Mouse (Mus musculus): ENCODE data around the gene Gpr137c. TPM values are rescaled to one million over a fixed set of nuclear protein-coding genes. Genes with fewer than 3 reads are reported as not detected.
A peak's percentile ranks its signal among the peaks of the same experiment; 100 is the strongest.

The Gpr137c gene
- total RNA-seq, 4 experiments from 2014 or later: 5.8 to 10.7 (median 6.6) TPM

GRCm38 (mm10) chr14:45291608-45292007 is 72.1 kb downstream of the Gpr137c start:
- no peak for DNase-seq (ENCODE audit: low spot score)

- no peak for DNase-seq (ENCODE audit: low spot score)
Measured at GRCm38 (mm10) chr14:45303939-45304338, 84.4 kb downstream of the Gpr137c start.

- DNase-seq (ENCODE audit: low spot score): no peak
Measured at GRCm38 (mm10) chr14:45304389-45304788, 84.9 kb downstream of the Gpr137c start.

- DNase-seq (ENCODE audit: low spot score): no peak
Measured at GRCm38 (mm10) chr14:45305852-45306251, 86.3 kb downstream of the Gpr137c start.

- no peak for DNase-seq (ENCODE audit: low spot score)
Measured at GRCm38 (mm10) chr14:45307630-45308328, 88.3 kb downstream of the Gpr137c start.

- no peak for DNase-seq (ENCODE audit: low spot score)
Measured at GRCm38 (mm10) chr14:45309646-45310045, 90.1 kb downstream of the Gpr137c start.

GRCm38 (mm10) chr14:45310101-45310500 is 90.6 kb downstream of the Gpr137c start:
- no peak for DNase-seq (ENCODE audit: low spot score)

GRCm38 (mm10) chr14:45316927-45317326 is 97.4 kb downstream of the Gpr137c start:
- no peak for DNase-seq (ENCODE audit: low spot score)

GRCm38 (mm10) chr14:45317921-45318411 is 98.4 kb downstream of the Gpr137c start:
- DNase-seq (ENCODE audit: low spot score): peak; percentile 19

- DNase-seq (ENCODE audit: low spot score): peak; percentile 76
Measured at GRCm38 (mm10) chr14:45318426-45319236, 99.1 kb downstream of the Gpr137c start, which contains the start of gene Ero1l. Ero1l (minus strand) TSS chr14:45318771.

GRCm38 (mm10) chr14:45319237-45319610 is 99.7 kb downstream of the Gpr137c start:
- DNase-seq (ENCODE audit: low spot score): no peak

- no peak for DNase-seq (ENCODE audit: low spot score)
Measured at GRCm38 (mm10) chr14:45320111-45320510, 100.6 kb downstream of the Gpr137c start.

- DNase-seq (ENCODE audit: low spot score): no peak
Measured at GRCm38 (mm10) chr14:45321067-45321466, 101.5 kb downstream of the Gpr137c start.

- DNase-seq (ENCODE audit: low spot score): no peak
Measured at GRCm38 (mm10) chr14:45321622-45322021, 102.1 kb downstream of the Gpr137c start.

- no peak for DNase-seq (ENCODE audit: low spot score)
Measured at GRCm38 (mm10) chr14:45322450-45322849, 102.9 kb downstream of the Gpr137c start.

- no peak for DNase-seq (ENCODE audit: low spot score)
Measured at GRCm38 (mm10) chr14:45323320-45323719, 103.8 kb downstream of the Gpr137c start.

- DNase-seq (ENCODE audit: low spot score): no peak
Measured at GRCm38 (mm10) chr14:45325471-45325870, 106.0 kb downstream of the Gpr137c start.

- DNase-seq (ENCODE audit: low spot score): no peak
Measured at GRCm38 (mm10) chr14:45328072-45328713, 108.7 kb downstream of the Gpr137c start.

GRCm38 (mm10) chr14:45329018-45329588 is 109.6 kb downstream of the Gpr137c start:
- DNase-seq (ENCODE audit: low spot score): no peak

- DNase-seq (ENCODE audit: low spot score): peak; percentile 89
Measured at GRCm38 (mm10) chr14:45329589-45330181, 110.2 kb downstream of the Gpr137c start, which contains the start of gene Psmc6. Psmc6 (plus strand) TSS chr14:45329788.

All from heart, adult 8-10 months (tissue).